Comparison of ENCODE assay signal across 26 mouse cellular contexts in genomic region chr1:96859995-96860684, GRCm38 (mm10). TPM values are rescaled to one million over a fixed set of nuclear protein-coding genes. Genes with fewer than 3 reads are reported as not detected.
A peak's percentile ranks its signal among the peaks of the same experiment; 100 is the strongest.
DNase-seq lines count a peak whose midpoint lies in the region; ATAC-seq lines count a peak whose summit lies in the region.
"Had no signal": no experiment of that assay in that cellular context is flagged by ENCODE, and none has a peak within 500 bp of the region (broad histone marks: within the 10 kb centered on the region; RNA-seq: fewer than 3 reads in every experiment).

No protein-coding gene starts in this region.

- H3K27me3 ChIP-seq in hindbrain, embryonic 16.5 days (replicated peaks; ENCODE audit: control insufficient read depth, insufficient read depth, low read length) = no peaks in the 10 kb centered on the region
- H3K27me3 ChIP-seq: embryonic facial prominence, embryonic 13.5 days; embryonic facial prominence, embryonic 15.5 days; forebrain, embryonic 13.5 days; forebrain, embryonic 15.5 days had no signal

- no peaks in the 10 kb centered on the region for H3K9me3 ChIP-seq in hindbrain, embryonic 16.5 days (ENCODE audit: control insufficient read depth, low read length)
- H3K9me3 ChIP-seq: embryonic facial prominence, embryonic 13.5 days; embryonic facial prominence, embryonic 15.5 days; forebrain, embryonic 13.5 days; forebrain, embryonic 15.5 days had no signal

- peak; percentile 91 for ATAC-seq in common myeloid progenitor, adult 5-6 weeks (replicated peaks; ENCODE audit: low read depth, poor library complexity, severe bottlenecking)
- ATAC-seq in hematopoietic stem cell, adult 5-6 weeks (replicated peaks in 1 of 2; ENCODE audit: insufficient read depth in 1 of 2, low FRiP score in 2 of 2, low TSS enrichment in 1 of 2, low read depth in 1 of 2, poor library complexity in 2 of 2, severe bottlenecking in 2 of 2) = peak; percentile 65 to 90; a peak in 3 of 4 replicates
- peak; percentile 87 for ATAC-seq in megakaryocyte progenitor cell, adult 5-6 weeks (replicated peaks; ENCODE audit: poor library complexity)
- ATAC-seq in hindbrain, embryonic 16.5 days = no peak
- ATAC-seq: activated CD4-positive, CD25-positive, alpha-beta regulatory T cell, adult 4 months; forebrain, embryonic 13.5 days; forebrain, embryonic 15.5 days; forebrain, postnatal 0 days; Patski had no signal

- peak; percentile 3 for DNase-seq in 416B (ENCODE audit: low read depth)
- DNase-seq in adrenal gland, postnatal 10 days = no peak
- DNase-seq in heart, postnatal 14 days = no peak
- no peak for DNase-seq in urinary bladder, postnatal 36 days (ENCODE audit: low spot score in 2 of 2)
- DNase-seq: adrenal gland, adult 8-10 months; adrenal gland, postnatal 25 days; cerebellum, adult 11 months; cerebellum, adult 18-20 months; cerebellum, adult 8-10 months; cerebellum, adult 9-11 months; cerebellum, postnatal 14 days; cerebellum, postnatal 36 days; forebrain, postnatal 0 days had no signal

- no peaks in the 10 kb centered on the region for H3K4me1 ChIP-seq in hindbrain, embryonic 16.5 days (ENCODE audit: control insufficient read depth, insufficient read depth, low read depth, low read length)
- H3K4me1 ChIP-seq: embryonic facial prominence, embryonic 13.5 days; embryonic facial prominence, embryonic 15.5 days; forebrain, embryonic 13.5 days; forebrain, embryonic 15.5 days had no signal

- H3K4me3 ChIP-seq in hindbrain, embryonic 16.5 days (ENCODE audit: low read length) = no peak overlapping the region
- H3K4me3 ChIP-seq: embryonic facial prominence, embryonic 13.5 days; embryonic facial prominence, embryonic 15.5 days; forebrain, embryonic 13.5 days; forebrain, embryonic 15.5 days had no signal

- intact Hi-C loops in heart, postnatal 14 days (cut with DNase I) = no loop called here

- WGBS in hindbrain, embryonic 16.5 days = 89% methylated on average over 7 of the region's 7 CpGs

- no peak overlapping the region for H3K4me2 ChIP-seq in hindbrain, embryonic 16.5 days (ENCODE audit: low read length)
- H3K4me2 ChIP-seq: embryonic facial prominence, embryonic 13.5 days; embryonic facial prominence, embryonic 15.5 days; forebrain, embryonic 13.5 days; forebrain, embryonic 15.5 days had no signal

- H3K27ac ChIP-seq in hindbrain, embryonic 16.5 days (ENCODE audit: low read depth, low read length) = no peak overlapping the region
- H3K27ac ChIP-seq: embryonic facial prominence, embryonic 13.5 days; embryonic facial prominence, embryonic 15.5 days; forebrain, embryonic 13.5 days; forebrain, embryonic 15.5 days had no signal

- no peak overlapping the region for H3K9ac ChIP-seq in hindbrain, embryonic 16.5 days (ENCODE audit: low read depth, low read length)
- H3K9ac ChIP-seq: embryonic facial prominence, embryonic 13.5 days; embryonic facial prominence, embryonic 15.5 days; forebrain, embryonic 13.5 days; forebrain, embryonic 15.5 days; forebrain, postnatal 0 days had no signal

- no peaks in the 10 kb centered on the region for H3K36me3 ChIP-seq in hindbrain, embryonic 16.5 days (ENCODE audit: control insufficient read depth, insufficient read depth, low read length)
- H3K36me3 ChIP-seq: embryonic facial prominence, embryonic 13.5 days; embryonic facial prominence, embryonic 15.5 days; forebrain, embryonic 15.5 days had no signal

RNA-seq across cellular contexts. Expression of gene Slco4c1, which starts 11.8 kb away (rescaled TPM):
- 0.27 and 1.4 TPM in 2 replicates for total RNA-seq in common myeloid progenitor, adult 5-6 weeks (2017)
- 0.79 and 4.0 TPM in 2 replicates for total RNA-seq in hematopoietic stem cell, adult 5-6 weeks (2017)
- 3.3 and 3.6 TPM in 2 replicates for total RNA-seq in megakaryocyte progenitor cell, adult 5-6 weeks (2015)
- 1.7 and 2.1 TPM in 2 replicates for total RNA-seq in megakaryocyte progenitor cell, adult 5-6 weeks (2017)
- total RNA-seq in adrenal gland, postnatal 10 days (2021) = under 1 TPM; 0.06 to 0.09 TPM
- polyA plus RNA-seq in hindbrain, embryonic 16.5 days (2015; fragmentation: Nextera tagmentation; extraction: Ambion mirVana) = 1.2 and 1.7 TPM in 2 replicates
- under 1 TPM in 1 of 2 experiments, not detected in 1; 0.05 TPM for total RNA-seq in heart, postnatal 14 days (2021)
- total RNA-seq: adrenal gland, adult 18-20 months; adrenal gland, adult 8-10 months; adrenal gland, postnatal 25 days had no signal
- polyA plus RNA-seq: activated CD4-positive, CD25-positive, alpha-beta regulatory T cell, adult 4 months; C2C12; forebrain, embryonic 11.5 days; Patski had no signal
